Mouse (Mus musculus) adrenal gland, postnatal 25 days (tissue): ENCODE measurements around the gene Uri1. TPM values are rescaled to one million over a fixed set of nuclear protein-coding genes. Genes with fewer than 3 reads are reported as not detected.

Experiments
- DNase-seq: peaks from one replicate; pipeline ENCODE4 v3.0.0; 2021; ENCODE audit warnings: mixed read lengths
- total RNA-seq: library from RNA; stranded (reverse); gene quantifications from 2 replicates; pipeline ENCODE4 v1.2.3, GENCODE M21; 2021

The Uri1 gene
- total RNA-seq, 1 experiment from 2014 or later = 49.6 TPM

GRCm38 (mm10) chr7:38013946-38014345 is 9.4 kb downstream of the Uri1 start:
- no peak for DNase-seq

GRCm38 (mm10) chr7:38012811-38013210 is 10.5 kb downstream of the Uri1 start:
- no peak for DNase-seq

GRCm38 (mm10) chr7:38008359-38008758 is 15.0 kb downstream of the Uri1 start:
- no peak for DNase-seq

- DNase-seq = no peak
Measured at GRCm38 (mm10) chr7:38002451-38002850, 20.9 kb downstream of the Uri1 start.

- no peak for DNase-seq
Measured at GRCm38 (mm10) chr7:37999691-38000090, 23.7 kb downstream of the Uri1 start.

GRCm38 (mm10) chr7:37992861-37993260 is 30.5 kb downstream of the Uri1 start:
- no peak for DNase-seq

GRCm38 (mm10) chr7:37984866-37985265 is 38.5 kb downstream of the Uri1 start:
- no peak for DNase-seq

- no peak for DNase-seq
Measured at GRCm38 (mm10) chr7:37983471-37983870, 39.9 kb downstream of the Uri1 start.

- DNase-seq = no peak
Measured at GRCm38 (mm10) chr7:37979729-37980128, 43.6 kb downstream of the Uri1 start.

- DNase-seq = no peak
Measured at GRCm38 (mm10) chr7:37978412-37978811, 44.9 kb downstream of the Uri1 start.

GRCm38 (mm10) chr7:37977676-37978075 is 45.7 kb downstream of the Uri1 start:
- no peak for DNase-seq

GRCm38 (mm10) chr7:37972999-37973555 is 50.3 kb downstream of the Uri1 start:
- DNase-seq = no peak

- DNase-seq = no peak
Measured at GRCm38 (mm10) chr7:37972571-37972970, 50.8 kb downstream of the Uri1 start.

GRCm38 (mm10) chr7:37962326-37962725 is 61.0 kb downstream of the Uri1 start:
- no peak for DNase-seq

- DNase-seq = no peak
Measured at GRCm38 (mm10) chr7:37961247-37961646, 62.1 kb downstream of the Uri1 start.

- no peak for DNase-seq
Measured at GRCm38 (mm10) chr7:37951841-37952240, 71.5 kb downstream of the Uri1 start.

- no peak for DNase-seq
Measured at GRCm38 (mm10) chr7:37936459-37936858, 86.9 kb downstream of the Uri1 start.

- no peak for DNase-seq
Measured at GRCm38 (mm10) chr7:37935786-37936185, 87.6 kb downstream of the Uri1 start.

- DNase-seq = peak; percentile 35
Measured at GRCm38 (mm10) chr7:37934770-37935182, 88.6 kb downstream of the Uri1 start.

- DNase-seq = no peak
Measured at GRCm38 (mm10) chr7:37933754-37934308, 89.5 kb downstream of the Uri1 start.

GRCm38 (mm10) chr7:37931631-37932030 is 91.7 kb downstream of the Uri1 start:
- DNase-seq = no peak

GRCm38 (mm10) chr7:37929738-37930137 is 93.6 kb downstream of the Uri1 start:
- no peak for DNase-seq

GRCm38 (mm10) chr7:37922999-37923398 is 100.4 kb downstream of the Uri1 start:
- no peak for DNase-seq

- no peak for DNase-seq
Measured at GRCm38 (mm10) chr7:37921681-37922430, 101.5 kb downstream of the Uri1 start.
